Mouse (Mus musculus): Measurements from ENCODE around the gene Ubap2l. TPM values are rescaled to one million over a fixed set of nuclear protein-coding genes. Genes with fewer than 3 reads are reported as not detected.

Gene Ubap2l
- polyA plus RNA-seq, 1 experiment from 2014 or later, result 214 TPM

- Histone ChIP-seq H3K27me3 (replicated peaks; ENCODE audit: control insufficient read depth, insufficient read depth, low read length) (no peaks in the 10 kb centered on the region), H3K9me3 (ENCODE audit: control insufficient read depth, low read length) (no peaks in the 10 kb centered on the region), H3K27ac (ENCODE audit: low read depth) (no peak overlapping the region), H3K36me3 (ENCODE audit: control insufficient read depth, insufficient read depth, low read length) (peaks cover 43% of the 10 kb centered on the region), H3K4me3 (ENCODE audit: low read depth, low read length) (no peak overlapping the region), H3K4me1 (replicated peaks; ENCODE audit: control insufficient read depth, insufficient read depth, low read length) (peaks cover 39% of the 10 kb centered on the region), H3K9ac (ENCODE audit: low read length) (no peak overlapping the region), H3K4me2 (ENCODE audit: low read length) (no peak overlapping the region)
- WGBS, result 78% methylated on average over 4 of the region's 4 CpGs
- ATAC-seq (replicated peaks; ENCODE audit: low FRiP score, low TSS enrichment, low read depth), result no peak
- DNase-seq (ENCODE audit: low spot score), result no peak
These were observed 32.4 kb upstream of the Ubap2l start for GRCm38 (mm10) chr3:90084790-90085189.

- ATAC-seq (replicated peaks; ENCODE audit: low FRiP score, low TSS enrichment, low read depth) (no peak), DNase-seq (ENCODE audit: low spot score) (peak; percentile 62)
- Histone ChIP-seq H3K36me3 (ENCODE audit: control insufficient read depth, insufficient read depth, low read length) (peaks cover 33% of the 10 kb centered on the region), H3K9me3 (ENCODE audit: control insufficient read depth, low read length) (no peaks in the 10 kb centered on the region), H3K9ac (ENCODE audit: low read length) (peak overlapping the region; percentile 25; the same call in 1 of the 2 replicates), H3K4me2 (ENCODE audit: low read length) (peak overlapping the region; percentile 59), H3K27ac (ENCODE audit: low read depth) (peak overlapping the region; percentile 99), H3K27me3 (replicated peaks; ENCODE audit: control insufficient read depth, insufficient read depth, low read length) (no peaks in the 10 kb centered on the region), H3K4me3 (ENCODE audit: low read depth, low read length) (peak overlapping the region; percentile 8; the same call in 1 of the 2 replicates), H3K4me1 (replicated peaks; ENCODE audit: control insufficient read depth, insufficient read depth, low read length) (peaks cover 42% of the 10 kb centered on the region)
- 35% methylated on average over 3 of the region's 3 CpGs for WGBS
These were observed 31.4 kb upstream of the Ubap2l start for GRCm38 (mm10) chr3:90083698-90084324.

- Histone ChIP-seq H3K27ac (ENCODE audit: low read depth) (peak overlapping the region; percentile 99), H3K36me3 (ENCODE audit: control insufficient read depth, insufficient read depth, low read length) (peaks cover 25% of the 10 kb centered on the region), H3K9me3 (ENCODE audit: control insufficient read depth, low read length) (no peaks in the 10 kb centered on the region), H3K9ac (ENCODE audit: low read length) (peak overlapping the region; percentile 27), H3K4me3 (ENCODE audit: low read depth, low read length) (peak overlapping the region; percentile 8; the same call in 1 of the 2 replicates), H3K27me3 (replicated peaks; ENCODE audit: control insufficient read depth, insufficient read depth, low read length) (no peaks in the 10 kb centered on the region), H3K4me1 (replicated peaks; ENCODE audit: control insufficient read depth, insufficient read depth, low read length) (peaks cover 47% of the 10 kb centered on the region), H3K4me2 (ENCODE audit: low read length) (peak overlapping the region; percentile 59)
- 32% methylated on average over 5 of the region's 5 CpGs for WGBS
- no peak for ATAC-seq (replicated peaks; ENCODE audit: low FRiP score, low TSS enrichment, low read depth)
- DNase-seq (ENCODE audit: low spot score), result peak; percentile 59
These were observed 30.6 kb upstream of the Ubap2l start for GRCm38 (mm10) chr3:90083034-90083433.

GRCm38 (mm10) chr3:90081365-90082240 is 29.2 kb upstream of the Ubap2l start:
- Histone ChIP-seq H3K27ac (ENCODE audit: low read depth) (peak overlapping the region; percentile 99), H3K9ac (ENCODE audit: low read length) (peak overlapping the region; percentile 20; the same call in 1 of the 2 replicates), H3K4me2 (ENCODE audit: low read length) (peak overlapping the region; percentile 59), H3K4me1 (replicated peaks; ENCODE audit: control insufficient read depth, insufficient read depth, low read length) (peaks cover 52% of the 10 kb centered on the region), H3K36me3 (ENCODE audit: control insufficient read depth, insufficient read depth, low read length) (peaks cover 11% of the 10 kb centered on the region; the same call in 1 of the 2 replicates), H3K27me3 (replicated peaks; ENCODE audit: control insufficient read depth, insufficient read depth, low read length) (no peaks in the 10 kb centered on the region), H3K9me3 (ENCODE audit: control insufficient read depth, low read length) (no peaks in the 10 kb centered on the region), H3K4me3 (ENCODE audit: low read depth, low read length) (peak overlapping the region; percentile 73)
- DNase-seq (ENCODE audit: low spot score), result peak; percentile 70
- peak; percentile 7 for ATAC-seq (replicated peaks; ENCODE audit: low FRiP score, low TSS enrichment, low read depth)
- 62% methylated on average over 5 of the region's 5 CpGs for WGBS

GRCm38 (mm10) chr3:90080498-90080863 is 28.1 kb upstream of the Ubap2l start:
- no peak for ATAC-seq (replicated peaks; ENCODE audit: low FRiP score, low TSS enrichment, low read depth)
- H3K9ac ChIP-seq (ENCODE audit: low read length), result peak overlapping the region; percentile 86
- H3K36me3 ChIP-seq (ENCODE audit: control insufficient read depth, insufficient read depth, low read length), result 0 out of 2 replicates have a peak, but pooled peaks cover 4% of the 10 kb centered on the region
- WGBS, result 2% methylated on average over 6 of the region's 6 CpGs
- no peaks in the 10 kb centered on the region for H3K9me3 ChIP-seq (ENCODE audit: control insufficient read depth, low read length)
- peaks cover 52% of the 10 kb centered on the region for H3K4me1 ChIP-seq (replicated peaks; ENCODE audit: control insufficient read depth, insufficient read depth, low read length)
- peak overlapping the region; percentile 73 for H3K4me3 ChIP-seq (ENCODE audit: low read depth, low read length)
- peak overlapping the region; percentile 99 for H3K27ac ChIP-seq (ENCODE audit: low read depth)
- no peak for DNase-seq (ENCODE audit: low spot score)
- no peaks in the 10 kb centered on the region for H3K27me3 ChIP-seq (replicated peaks; ENCODE audit: control insufficient read depth, insufficient read depth, low read length)
- H3K4me2 ChIP-seq (ENCODE audit: low read length), result peak overlapping the region; percentile 59

GRCm38 (mm10) chr3:90079763-90080497 is 27.5 kb upstream of the Ubap2l start:
- Histone ChIP-seq H3K4me1 (replicated peaks; ENCODE audit: control insufficient read depth, insufficient read depth, low read length) (peaks cover 48% of the 10 kb centered on the region), H3K9ac (ENCODE audit: low read length) (peak overlapping the region; percentile 86), H3K4me3 (ENCODE audit: low read depth, low read length) (peak overlapping the region; percentile 73), H3K27ac (ENCODE audit: low read depth) (peak overlapping the region; percentile 99), H3K9me3 (ENCODE audit: control insufficient read depth, low read length) (no peaks in the 10 kb centered on the region), H3K27me3 (replicated peaks; ENCODE audit: control insufficient read depth, insufficient read depth, low read length) (no peaks in the 10 kb centered on the region), H3K4me2 (ENCODE audit: low read length) (peak overlapping the region; percentile 59), H3K36me3 (ENCODE audit: control insufficient read depth, insufficient read depth, low read length) (0 out of 2 replicates have a peak, but pooled peaks cover 4% of the 10 kb centered on the region)
- under 1% methylated on average over 53 of the region's 53 CpGs for WGBS
- DNase-seq (ENCODE audit: low spot score) (peak; percentile 87), ATAC-seq (replicated peaks; ENCODE audit: low FRiP score, low TSS enrichment, low read depth) (peak; percentile 60)

GRCm38 (mm10) chr3:90079133-90079762 is 26.8 kb upstream of the Ubap2l start:
- 0% methylated on average over 33 of the region's 33 CpGs for WGBS
- Histone ChIP-seq H3K9me3 (ENCODE audit: control insufficient read depth, low read length) (no peaks in the 10 kb centered on the region), H3K27ac (ENCODE audit: low read depth) (peak overlapping the region; percentile 99), H3K36me3 (ENCODE audit: control insufficient read depth, insufficient read depth, low read length) (0 out of 2 replicates have a peak, but pooled peaks cover 4% of the 10 kb centered on the region), H3K4me3 (ENCODE audit: low read depth, low read length) (peak overlapping the region; percentile 73), H3K9ac (ENCODE audit: low read length) (peak overlapping the region; percentile 86), H3K27me3 (replicated peaks; ENCODE audit: control insufficient read depth, insufficient read depth, low read length) (no peaks in the 10 kb centered on the region), H3K4me2 (ENCODE audit: low read length) (peak overlapping the region; percentile 56), H3K4me1 (replicated peaks; ENCODE audit: control insufficient read depth, insufficient read depth, low read length) (peaks cover 43% of the 10 kb centered on the region)
- DNase-seq (ENCODE audit: low spot score), result peak; percentile 94
- peak; percentile 91 for ATAC-seq (replicated peaks; ENCODE audit: low FRiP score, low TSS enrichment, low read depth)

GRCm38 (mm10) chr3:90078224-90078623 is 25.8 kb upstream of the Ubap2l start:
- H3K27ac ChIP-seq (ENCODE audit: low read depth), result no peak overlapping the region
- no peak overlapping the region for H3K4me2 ChIP-seq (ENCODE audit: low read length)
- no peak overlapping the region for H3K9ac ChIP-seq (ENCODE audit: low read length)
- H3K4me3 ChIP-seq (ENCODE audit: low read depth, low read length), result no peak overlapping the region
- 0 out of 2 replicates have a peak, but pooled peaks cover 4% of the 10 kb centered on the region for H3K36me3 ChIP-seq (ENCODE audit: control insufficient read depth, insufficient read depth, low read length)
- no peaks in the 10 kb centered on the region for H3K9me3 ChIP-seq (ENCODE audit: control insufficient read depth, low read length)
- ATAC-seq (replicated peaks; ENCODE audit: low FRiP score, low TSS enrichment, low read depth) (no peak), DNase-seq (ENCODE audit: low spot score) (no peak)
- peaks cover 32% of the 10 kb centered on the region for H3K4me1 ChIP-seq (replicated peaks; ENCODE audit: control insufficient read depth, insufficient read depth, low read length)
- 48% methylated on average over 5 of the region's 5 CpGs for WGBS
- no peaks in the 10 kb centered on the region for H3K27me3 ChIP-seq (replicated peaks; ENCODE audit: control insufficient read depth, insufficient read depth, low read length)
